Mouse (Mus musculus) kidney, adult 2 months (tissue): Measurements from ENCODE around the gene Btbd2.

Experiments used
- CTCF ChIP-seq: fragments of 200-500 bp; conservative IDR thresholded peaks from 2 replicates; pipeline ENCODE4 v1.5.1; 2011; ENCODE audit warnings: low read depth, mild to moderate bottlenecking, control low read depth, low read length, moderate library complexity, mixed read lengths; ENCODE audit not compliant: insufficient read depth, insufficient read length
- POLR2A ChIP-seq: fragments of 200-500 bp; IDR thresholded peaks from one replicate; pipeline ENCODE4 v1.6.1; 2011; ENCODE audit warnings: low read depth, low read length, control low read depth

DNA sequence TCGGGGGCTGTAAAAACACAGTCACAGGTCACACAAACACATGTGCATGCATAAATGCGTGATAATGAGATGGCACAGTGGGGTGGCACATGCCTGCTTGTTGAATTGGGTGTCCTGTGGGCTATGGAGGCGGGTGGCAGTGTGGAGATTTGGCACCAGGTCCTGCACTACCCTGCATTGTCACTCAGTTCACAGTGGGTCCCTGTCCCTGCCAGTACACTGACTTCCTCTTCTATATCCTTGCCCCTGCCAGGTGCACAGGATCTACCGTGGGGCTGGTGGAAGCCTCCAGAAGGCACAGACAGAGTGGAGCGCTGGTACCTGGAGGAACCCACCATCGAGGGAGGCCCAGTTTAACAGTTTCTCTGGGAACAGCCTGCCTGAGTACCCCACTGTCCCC lies 42.5 kb downstream of the Btbd2 start:
- TF ChIP-seq CTCF (no peak), POLR2A (no peak)
